In the genomic region with DNA sequence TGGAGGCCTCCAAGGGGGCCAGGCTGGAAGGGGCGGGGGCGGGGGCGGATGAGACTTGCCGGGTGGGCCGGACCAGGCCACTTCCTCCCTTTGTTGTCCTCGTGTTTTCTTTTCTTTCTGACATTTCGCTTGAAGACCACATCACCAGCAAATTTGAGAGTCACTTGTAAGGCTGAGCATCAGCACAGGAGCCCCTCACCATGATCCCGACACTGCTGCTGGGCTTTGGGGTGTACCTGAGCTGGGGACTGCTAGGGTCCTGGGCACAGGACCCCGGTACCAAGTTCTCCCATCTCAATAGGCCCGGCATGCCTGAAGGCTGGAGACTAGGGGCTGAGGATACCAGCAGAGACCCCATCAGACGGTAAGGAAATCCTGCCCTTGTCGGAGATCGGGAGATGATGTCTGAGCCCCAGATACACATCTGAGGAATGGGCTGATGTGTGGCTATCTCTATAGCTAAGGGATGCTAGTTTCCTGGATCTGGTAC, we compare ENCODE assay signal across 9 mouse cellular contexts. TPM values are rescaled to one million over a fixed set of nuclear protein-coding genes. Genes with fewer than 3 reads are reported as not detected.
A peak's percentile ranks its signal among the peaks of the same experiment; 100 is the strongest.
DNase-seq lines count a peak whose midpoint lies in the region; ATAC-seq and TF ChIP-seq lines count a peak whose summit lies in the region.
"Had no signal": no experiment of that assay in that cellular context is flagged by ENCODE, and none has a peak within 500 bp of the region (broad histone marks: within the 10 kb centered on the region; RNA-seq: fewer than 3 reads in every experiment).

A gene (plus strand): TSS at position 51 of the 490 bp plus-strand sequence.

- H3K4me2 ChIP-seq in kidney, postnatal 0 days (ENCODE audit: low read length): peak within 1 kb of the TSS; percentile 49
- H3K4me2 ChIP-seq in liver, embryonic 15.5 days: no peak within 1 kb of the TSS

- intact Hi-C loops in heart, postnatal 10 days (cut with DNase I): loop anchor here (5.0 kb wide), 1 partner anchor 127 kb away; a partner anchor contains a TSS

- ATAC-seq in kidney, postnatal 0 days (replicated peaks; ENCODE audit: low FRiP score, low read depth): no peak
- no peak for ATAC-seq in liver, embryonic 15.5 days (ENCODE audit: insufficient read depth)

- no peak for TF ChIP-seq CTCF in kidney, postnatal 0 days (IDR thresholded peaks at IDR 0.05; ENCODE audit: low read depth)

- no peaks in the 10 kb centered on the region for H3K36me3 ChIP-seq in kidney, postnatal 0 days (ENCODE audit: insufficient read depth, low read length)
- no peaks in the 10 kb centered on the region for H3K36me3 ChIP-seq in liver, embryonic 15.5 days (replicated peaks)

- H3K4me3 ChIP-seq in kidney, postnatal 0 days (replicated peaks; ENCODE audit: low read depth, low read length): peak within 1 kb of the TSS; percentile 21
- H3K4me3 ChIP-seq in brown adipose tissue, adult 24 weeks (ENCODE audit: insufficient read depth, low read depth, low read length): peak within 1 kb of the TSS; percentile 76
- H3K4me3 ChIP-seq in liver, embryonic 15.5 days (replicated peaks): 0 out of 2 replicates have a peak within 1 kb of the TSS, but pooled peaks have one; percentile 12
- H3K4me3 ChIP-seq: megakaryocyte, embryonic 14.5 days had no signal

- no peaks in the 10 kb centered on the region for H3K27me3 ChIP-seq in kidney, postnatal 0 days (ENCODE audit: insufficient read depth, low read length)
- no peaks in the 10 kb centered on the region for H3K27me3 ChIP-seq in liver, embryonic 15.5 days

- H3K4me1 ChIP-seq in kidney, postnatal 0 days (replicated peaks; ENCODE audit: insufficient read depth, low read length): peaks cover 11% of the 10 kb centered on the region
- H3K4me1 ChIP-seq in brown adipose tissue, adult 24 weeks (ENCODE audit: control insufficient read depth, insufficient read depth, insufficient read length, low read length): peaks cover 21% of the 10 kb centered on the region
- no peaks in the 10 kb centered on the region for H3K4me1 ChIP-seq in liver, embryonic 15.5 days (replicated peaks)
- H3K4me1 ChIP-seq: megakaryocyte, embryonic 14.5 days had no signal

- WGBS in kidney, postnatal 0 days: 60% methylated on average over 13 of the region's 13 CpGs
- 44% methylated on average over 13 of the region's 13 CpGs for WGBS in liver, embryonic 15.5 days (ENCODE audit: insufficient replicate concordance)

- peak within 1 kb of the TSS; percentile 57; the same call in 1 of the 2 replicates for H3K27ac ChIP-seq in kidney, postnatal 0 days
- H3K27ac ChIP-seq in brown adipose tissue, adult 24 weeks (replicated peaks; ENCODE audit: low read depth, low read length): peak within 1 kb of the TSS; percentile 97
- H3K27ac ChIP-seq in liver, embryonic 15.5 days (replicated peaks): no peak within 1 kb of the TSS

- no peak for DNase-seq in kidney, postnatal 0 days (ENCODE audit: low spot score)
- DNase-seq in kidney, adult 9 months: no peak
- DNase-seq in heart, postnatal 10 days: no peak
- no peak for DNase-seq in urinary bladder, adult 2 months (ENCODE audit: low spot score)
- no peak for DNase-seq in embryo, embryonic 10.5 days (ENCODE audit: low spot score)
- DNase-seq in cerebellum, adult 9-11 months: no peak

- H3K9me3 ChIP-seq in kidney, postnatal 0 days (replicated peaks; ENCODE audit: low read length): no peaks in the 10 kb centered on the region
- no peaks in the 10 kb centered on the region for H3K9me3 ChIP-seq in liver, embryonic 15.5 days (replicated peaks)
- H3K9me3 ChIP-seq: megakaryocyte, embryonic 14.5 days had no signal

- peak within 1 kb of the TSS; percentile 35; the same call in 1 of the 2 replicates for H3K9ac ChIP-seq in kidney, postnatal 0 days (ENCODE audit: low read depth, low read length)
- no peak within 1 kb of the TSS for H3K9ac ChIP-seq in liver, embryonic 15.5 days

RNA-seq across cellular contexts. Expression of the gene that starts here (rescaled TPM):
- 16.2 and 17.1 TPM in 2 replicates for polyA plus RNA-seq in kidney, postnatal 0 days (2015; fragmentation: Nextera tagmentation; extraction: Ambion mirVana)
- 5.0 and 12.8 TPM in 2 replicates for polyA plus RNA-seq in brown adipose tissue, adult 24 weeks (2012; ENCODE audit: insufficient read depth, insufficient read length, missing spikeins)
- total RNA-seq in heart, postnatal 10 days (2021): 10 to 100 TPM; 43.8 to 50.9 TPM
- polyA plus RNA-seq in liver, embryonic 15.5 days (2015; fragmentation: Nextera tagmentation; extraction: Ambion mirVana): 2.6 and 2.8 TPM in 2 replicates
- polyA plus RNA-seq in urinary bladder, adult 2 months (2012; rRNA removed): 8.0 and 14.0 TPM in 2 replicates

Comparison
In these comparisons a context has a peak if more than half of its experiments do, and no peak if none do; other contexts are left out.
1. H3K4me3 ChIP-seq: peak in every context shown above with its lines; median percentile 76 in brown adipose tissue, adult 24 weeks; 21 in kidney, postnatal 0 days; 12 in liver, embryonic 15.5 days.